Mouse (Mus musculus): ENCODE measurements around the gene Slc4a4. TPM values are rescaled to one million over a fixed set of nuclear protein-coding genes. Genes with fewer than 3 reads are reported as not detected.

Slc4a4 gene
- polyA plus RNA-seq, 1 experiment: 53.7 TPM

DNA sequence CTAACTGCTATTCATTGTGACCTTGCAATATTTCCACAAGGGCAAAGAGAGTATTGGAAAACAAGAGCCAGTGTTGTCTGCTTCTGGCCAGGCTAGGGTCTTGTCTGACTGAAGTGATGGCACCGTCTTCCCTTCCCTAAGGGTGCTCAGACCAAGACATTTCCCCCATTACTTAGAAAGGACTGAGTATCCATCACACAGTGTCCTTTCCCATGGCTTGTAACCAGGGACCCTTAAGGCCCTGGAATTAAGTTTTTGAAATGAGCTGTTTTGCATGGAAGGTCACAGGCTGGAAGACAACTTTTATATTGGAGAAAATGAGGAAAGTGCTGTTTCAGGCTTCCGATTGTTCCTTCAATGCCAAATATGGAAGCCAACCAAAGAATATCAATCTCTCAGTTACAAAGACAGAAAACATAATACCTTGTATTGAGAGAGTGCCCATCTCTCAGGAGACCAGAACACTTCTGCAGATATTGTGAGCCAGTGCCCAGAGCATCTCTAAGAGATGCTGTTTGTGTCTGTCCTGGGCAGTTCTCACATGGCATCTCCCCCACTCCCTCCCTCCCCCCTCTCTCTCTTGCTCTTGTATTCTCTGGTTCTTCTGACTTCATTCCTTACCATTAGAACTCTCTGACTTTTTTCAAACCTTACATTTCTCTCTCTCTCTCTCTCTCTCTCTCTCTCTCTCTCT is 284.6 kb downstream of the Slc4a4 start:
- H3K4me3 ChIP-seq (ENCODE audit: insufficient read depth, low read length): no peak overlapping the region
- no peak for TF ChIP-seq CTCF (IDR thresholded peaks at IDR 0.05; ENCODE audit: extremely low read depth, insufficient read depth, low read length)
- no peak overlapping the region for H3K27ac ChIP-seq (ENCODE audit: insufficient read depth, low read length)
- H3K4me1 ChIP-seq (ENCODE audit: control insufficient read depth, insufficient read depth, low read length): no peaks in the 10 kb centered on the region; the same call in 1 of the 2 replicates

DNA sequence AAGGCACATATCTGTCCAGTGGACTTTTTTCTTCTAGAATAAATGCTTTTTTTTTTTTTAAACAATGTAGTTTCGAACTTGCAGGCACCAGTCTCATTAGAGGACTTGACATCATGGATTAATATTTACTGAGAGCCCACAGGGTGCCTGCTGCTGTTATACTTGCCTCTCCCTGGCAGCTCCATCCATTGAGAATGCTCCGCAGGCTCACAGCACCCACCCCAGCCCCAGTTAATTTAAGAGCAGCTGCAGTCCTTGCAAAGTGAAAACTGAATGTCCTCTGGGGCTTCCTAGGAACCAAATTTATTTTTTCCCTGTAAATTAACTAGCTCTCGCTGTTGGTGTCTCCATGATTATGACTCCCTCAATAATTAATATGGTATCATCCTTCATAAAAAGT is 303.4 kb downstream of the Slc4a4 start:
- H3K4me3 ChIP-seq (ENCODE audit: insufficient read depth, low read length): no peak overlapping the region
- no peak overlapping the region for H3K27ac ChIP-seq (ENCODE audit: insufficient read depth, low read length)
- H3K4me1 ChIP-seq (ENCODE audit: control insufficient read depth, insufficient read depth, low read length): no peaks in the 10 kb centered on the region
- TF ChIP-seq CTCF (IDR thresholded peaks at IDR 0.05; ENCODE audit: extremely low read depth, insufficient read depth, low read length): no peak
- no peak for TF ChIP-seq POLR2A (IDR thresholded peaks at IDR 0.05; ENCODE audit: extremely low read depth, insufficient read depth, low read length)

DNA sequence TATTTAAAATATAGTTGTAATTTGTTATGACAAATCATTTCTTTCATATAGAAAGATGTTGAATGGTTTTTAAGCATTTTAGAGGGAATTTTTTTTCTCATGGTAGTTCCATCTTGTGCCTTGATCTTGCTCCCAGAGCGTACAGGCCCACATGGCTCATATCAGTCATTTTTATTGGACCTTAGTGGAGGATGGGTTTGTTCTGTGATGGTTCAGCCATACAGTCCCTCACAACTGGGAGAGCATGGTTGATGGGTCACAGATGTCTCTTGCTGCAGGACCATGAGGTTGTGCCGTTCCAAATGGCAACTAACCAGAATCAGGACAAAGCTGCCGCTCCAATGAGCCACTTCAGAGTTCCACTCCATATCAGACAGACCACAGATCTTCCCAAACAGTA is 308.0 kb downstream of the Slc4a4 start:
- TF ChIP-seq POLR2A (IDR thresholded peaks at IDR 0.05; ENCODE audit: extremely low read depth, insufficient read depth, low read length) (no peak), CTCF (IDR thresholded peaks at IDR 0.05; ENCODE audit: extremely low read depth, insufficient read depth, low read length) (no peak)
- Histone ChIP-seq H3K27ac (ENCODE audit: insufficient read depth, low read length) (no peak overlapping the region), H3K4me1 (ENCODE audit: control insufficient read depth, insufficient read depth, low read length) (no peaks in the 10 kb centered on the region), H3K4me3 (ENCODE audit: insufficient read depth, low read length) (no peak overlapping the region)

DNA sequence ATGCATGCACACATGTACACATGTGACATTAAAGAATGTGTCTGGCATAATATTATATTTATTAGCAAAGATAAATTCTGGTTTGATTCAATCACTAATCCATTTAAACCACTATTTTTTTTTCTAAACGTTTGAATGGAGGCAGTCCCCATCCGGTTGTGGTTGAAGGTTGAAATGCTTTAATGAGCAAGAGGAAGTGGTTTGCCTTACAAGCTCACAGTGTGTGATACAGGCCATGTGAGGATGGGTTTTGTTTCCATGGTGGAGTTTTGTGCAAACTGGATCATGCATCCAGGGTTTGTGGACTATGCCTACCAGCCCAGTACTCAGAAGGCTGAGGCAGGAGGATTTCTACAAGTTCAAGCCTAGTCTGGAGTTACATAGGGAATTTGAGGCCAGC is 311.9 kb downstream of the Slc4a4 start:
- TF ChIP-seq CTCF (IDR thresholded peaks at IDR 0.05; ENCODE audit: extremely low read depth, insufficient read depth, low read length): no peak
- TF ChIP-seq POLR2A (IDR thresholded peaks at IDR 0.05; ENCODE audit: extremely low read depth, insufficient read depth, low read length): no peak
- no peak overlapping the region for H3K27ac ChIP-seq (ENCODE audit: insufficient read depth, low read length)
- no peaks in the 10 kb centered on the region for H3K4me1 ChIP-seq (ENCODE audit: control insufficient read depth, insufficient read depth, low read length)
- H3K4me3 ChIP-seq (ENCODE audit: insufficient read depth, low read length): no peak overlapping the region

DNA sequence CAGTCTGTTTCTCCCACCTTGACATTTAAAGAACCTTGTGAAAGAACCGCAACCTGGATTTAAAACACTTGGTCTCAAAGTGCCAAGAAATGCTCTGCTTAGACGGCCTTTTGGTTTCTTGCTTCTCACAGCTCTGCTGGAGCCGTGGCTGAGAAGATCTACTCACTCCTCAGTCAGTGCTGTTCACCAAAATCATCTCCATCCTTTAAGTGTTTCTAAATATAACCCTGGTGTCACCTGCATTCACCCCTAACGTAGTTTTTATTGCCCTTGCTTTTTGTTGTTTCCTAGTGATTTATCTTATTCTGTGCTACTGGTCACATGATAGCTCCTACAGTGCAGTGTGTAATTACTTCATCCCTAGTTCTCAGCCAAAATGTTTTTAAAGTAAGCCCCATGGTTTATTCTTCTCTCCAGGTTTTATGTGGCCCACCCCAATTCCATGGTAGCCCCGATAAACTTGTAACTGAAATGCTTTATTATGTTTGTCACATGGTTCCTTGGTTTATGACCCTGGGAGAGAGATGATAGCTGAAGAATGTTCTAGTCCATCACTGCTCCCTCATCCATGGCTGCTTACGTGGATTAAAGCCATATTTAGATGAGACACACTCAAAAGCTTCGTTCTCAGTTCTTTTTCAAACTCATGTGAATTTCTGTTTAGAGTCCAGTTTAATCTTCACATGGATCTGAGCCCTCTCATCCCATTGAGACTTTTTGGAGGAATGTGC is 323.5 kb downstream of the Slc4a4 start:
- no peaks in the 10 kb centered on the region for H3K4me1 ChIP-seq (ENCODE audit: control insufficient read depth, insufficient read depth, low read length)
- TF ChIP-seq POLR2A (IDR thresholded peaks at IDR 0.05; ENCODE audit: extremely low read depth, insufficient read depth, low read length) (no peak), CTCF (IDR thresholded peaks at IDR 0.05; ENCODE audit: extremely low read depth, insufficient read depth, low read length) (no peak)

DNA sequence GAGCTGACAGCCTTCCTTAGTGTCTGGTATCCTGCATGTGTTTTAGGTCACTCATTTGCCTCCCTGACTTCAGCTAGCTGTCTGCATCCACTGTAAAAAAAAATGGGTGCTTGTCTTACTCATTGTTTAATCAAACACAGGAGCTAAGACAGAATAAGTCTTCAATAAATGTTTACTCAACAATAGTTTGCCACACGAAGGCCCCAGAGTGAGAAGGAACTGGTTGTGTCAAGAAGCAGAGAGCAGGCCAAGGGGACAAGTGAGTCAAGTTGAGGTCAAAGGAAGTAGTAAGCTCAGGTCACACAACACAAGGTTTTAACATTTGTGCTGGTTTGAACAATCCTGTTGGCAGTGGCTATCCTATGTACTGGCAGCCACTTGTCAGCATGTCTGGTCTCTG is 324.4 kb downstream of the Slc4a4 start:
- no peak overlapping the region for H3K4me3 ChIP-seq (ENCODE audit: insufficient read depth, low read length)
- H3K27ac ChIP-seq (ENCODE audit: insufficient read depth, low read length): no peak overlapping the region
- TF ChIP-seq POLR2A (IDR thresholded peaks at IDR 0.05; ENCODE audit: extremely low read depth, insufficient read depth, low read length): no peak
- no peak for TF ChIP-seq CTCF (IDR thresholded peaks at IDR 0.05; ENCODE audit: extremely low read depth, insufficient read depth, low read length)
- H3K4me1 ChIP-seq (ENCODE audit: control insufficient read depth, insufficient read depth, low read length): no peaks in the 10 kb centered on the region

More for the DNA sequence above, 323.5 kb downstream of the Slc4a4 start:
- H3K27ac ChIP-seq (ENCODE audit: insufficient read depth, low read length): no peak overlapping the region
- no peak overlapping the region for H3K4me3 ChIP-seq (ENCODE audit: insufficient read depth, low read length)

DNA sequence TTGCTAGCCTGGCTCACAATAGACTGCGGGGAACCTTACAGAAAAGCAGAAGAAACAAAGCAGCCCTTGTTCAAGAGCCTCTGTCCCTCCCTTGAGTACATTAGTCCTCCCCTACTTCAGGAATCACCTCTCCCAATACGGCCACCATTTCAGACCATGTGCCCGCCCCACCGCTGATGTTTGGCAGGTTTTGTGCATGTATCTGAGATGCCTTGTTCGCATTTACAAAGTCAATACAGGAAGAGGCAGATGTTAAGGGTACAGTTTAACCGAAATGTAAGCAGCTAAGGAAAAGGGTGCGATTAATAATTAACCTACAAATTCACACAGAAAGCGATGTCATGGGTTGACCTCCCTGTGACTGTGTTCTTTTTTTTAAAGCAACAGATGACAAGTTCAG is 331.6 kb downstream of the Slc4a4 start:
- Histone ChIP-seq H3K27ac (ENCODE audit: insufficient read depth, low read length) (no peak overlapping the region), H3K4me3 (ENCODE audit: insufficient read depth, low read length) (no peak overlapping the region), H3K4me1 (ENCODE audit: control insufficient read depth, insufficient read depth, low read length) (no peaks in the 10 kb centered on the region; the same call in 1 of the 2 replicates)
- TF ChIP-seq CTCF (IDR thresholded peaks at IDR 0.05; ENCODE audit: extremely low read depth, insufficient read depth, low read length) (no peak), POLR2A (IDR thresholded peaks at IDR 0.05; ENCODE audit: extremely low read depth, insufficient read depth, low read length) (no peak)

DNA sequence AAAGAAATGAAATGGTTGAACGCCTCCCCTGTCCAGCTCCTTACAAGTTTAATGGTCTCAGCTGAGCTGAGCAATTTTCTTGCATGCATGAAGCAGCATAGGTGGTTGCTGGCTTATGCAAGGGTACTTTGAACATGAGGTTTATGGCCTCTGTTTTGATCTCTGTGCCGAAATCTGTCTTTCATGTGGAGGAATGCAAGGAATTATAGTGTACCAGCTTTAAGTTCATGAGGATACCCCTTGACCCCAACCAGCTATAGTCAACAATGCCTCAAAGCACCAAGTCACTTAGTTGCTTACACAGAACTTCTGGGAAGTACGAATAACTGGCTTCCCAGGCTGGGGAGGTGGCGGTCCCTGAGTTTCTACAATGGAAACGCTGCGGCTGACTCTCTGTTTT is 332.1 kb downstream of the Slc4a4 start:
- no peak for TF ChIP-seq CTCF (IDR thresholded peaks at IDR 0.05; ENCODE audit: extremely low read depth, insufficient read depth, low read length)
- TF ChIP-seq POLR2A (IDR thresholded peaks at IDR 0.05; ENCODE audit: extremely low read depth, insufficient read depth, low read length): no peak
- no peak overlapping the region for H3K27ac ChIP-seq (ENCODE audit: insufficient read depth, low read length)
- H3K4me1 ChIP-seq (ENCODE audit: control insufficient read depth, insufficient read depth, low read length): no peaks in the 10 kb centered on the region; the same call in 1 of the 2 replicates
- no peak overlapping the region for H3K4me3 ChIP-seq (ENCODE audit: insufficient read depth, low read length)

DNA sequence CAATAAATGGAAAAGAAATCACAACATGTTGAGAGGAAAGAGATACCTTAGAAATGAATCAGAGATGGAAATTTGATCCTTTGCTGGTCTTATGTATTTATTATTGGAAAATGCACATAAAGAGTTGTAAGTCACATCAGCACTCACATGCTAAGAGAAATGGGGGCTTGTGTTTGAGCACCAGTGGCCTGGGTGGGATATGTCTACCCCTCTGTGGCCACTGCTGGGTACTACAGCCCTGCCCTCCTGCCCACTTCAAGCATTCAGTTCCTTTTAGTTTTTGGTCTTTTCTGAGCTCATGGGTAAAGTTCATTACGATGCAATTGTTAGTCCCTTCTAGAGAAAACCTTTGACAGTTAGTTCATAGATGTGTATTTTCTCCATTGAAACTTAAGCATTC is 335.0 kb downstream of the Slc4a4 start:
- Histone ChIP-seq H3K4me3 (ENCODE audit: insufficient read depth, low read length) (no peak overlapping the region), H3K4me1 (ENCODE audit: control insufficient read depth, insufficient read depth, low read length) (no peaks in the 10 kb centered on the region; the same call in 1 of the 2 replicates), H3K27ac (ENCODE audit: insufficient read depth, low read length) (no peak overlapping the region)
- TF ChIP-seq CTCF (IDR thresholded peaks at IDR 0.05; ENCODE audit: extremely low read depth, insufficient read depth, low read length) (peak; percentile 55), POLR2A (IDR thresholded peaks at IDR 0.05; ENCODE audit: extremely low read depth, insufficient read depth, low read length) (no peak)
